Mouse (Mus musculus): ENCODE data around the gene Tob1.

Tob1 gene

DNA sequence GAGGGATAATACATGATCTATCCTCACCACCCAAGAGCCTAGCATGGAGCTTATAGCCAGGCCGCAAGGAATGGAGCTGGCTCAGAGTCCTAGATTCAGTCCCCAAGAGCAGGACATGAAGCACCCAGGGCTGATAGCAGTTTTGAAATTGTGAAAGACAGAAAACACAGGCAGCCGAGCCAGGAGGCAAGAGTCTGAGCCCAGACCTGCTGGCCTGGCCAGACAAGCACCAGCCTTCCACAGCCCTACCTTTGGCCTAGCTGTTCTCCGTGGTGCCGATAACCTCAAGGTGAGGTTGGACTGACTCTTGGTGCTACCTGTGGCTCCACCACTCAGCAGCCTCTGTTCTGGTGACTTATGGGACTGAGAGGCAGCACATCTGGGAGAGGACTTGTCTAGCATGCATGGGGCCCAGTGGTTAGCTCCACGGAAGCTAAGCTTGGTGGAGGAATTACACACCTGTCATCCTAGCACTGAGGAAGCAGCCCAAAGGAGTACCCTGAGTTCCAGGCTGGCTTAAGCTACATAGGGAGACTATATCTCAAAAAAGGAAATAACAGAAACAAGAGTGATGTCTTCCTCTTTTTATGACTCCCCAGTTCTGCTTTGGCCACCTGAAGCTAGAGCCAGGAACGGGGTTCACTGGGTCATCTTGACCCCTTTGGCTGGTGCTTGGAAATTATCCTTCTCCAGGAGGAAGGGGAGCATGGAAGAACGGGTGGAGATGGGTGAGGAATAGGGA is 12.7 kb upstream of the Tob1 start:
- DNase-seq (ENCODE audit: low spot score in 2 of 2), result no peak

DNA sequence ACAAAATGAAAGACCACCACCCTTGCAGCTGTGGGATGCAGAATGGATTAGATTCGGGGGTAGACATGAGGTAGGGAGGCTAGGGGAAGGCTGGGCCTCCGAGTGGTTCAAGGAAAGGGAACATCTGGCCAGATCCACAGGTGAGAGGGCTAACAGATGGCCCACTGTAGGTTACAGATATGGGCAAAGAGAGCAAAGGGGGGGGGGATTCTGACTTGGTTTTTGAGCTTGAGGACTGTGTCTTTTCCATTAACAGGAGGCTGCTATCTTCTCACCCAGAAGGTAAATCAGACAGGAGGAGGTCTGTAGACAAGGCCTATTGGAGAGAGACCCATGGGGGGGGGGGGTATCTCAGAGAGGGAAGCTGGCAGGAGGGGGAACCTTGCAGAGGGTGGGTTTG is 11.5 kb upstream of the Tob1 start:
- no peak for DNase-seq (ENCODE audit: low spot score in 2 of 2)

DNA sequence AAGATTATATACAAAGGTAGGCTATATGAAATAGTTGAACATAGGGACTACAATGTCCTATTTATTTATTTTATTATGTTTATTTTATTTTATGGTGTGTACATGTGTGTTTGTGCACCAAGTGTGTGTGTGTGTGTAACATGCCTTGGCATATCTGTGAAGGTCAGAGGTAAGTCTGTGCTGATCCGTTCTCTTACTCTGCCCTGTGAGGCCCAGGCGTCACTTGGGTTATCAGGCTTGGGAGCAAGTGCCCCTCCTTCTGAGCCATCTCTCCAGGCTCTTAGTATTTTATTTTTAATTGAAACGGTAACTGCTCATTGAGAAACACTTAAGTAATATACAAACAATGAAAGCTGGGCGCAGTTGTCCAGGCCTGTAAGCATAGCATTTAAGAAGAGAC is 10.8 kb upstream of the Tob1 start:
- DNase-seq (ENCODE audit: low spot score in 2 of 2), result no peak

DNA sequence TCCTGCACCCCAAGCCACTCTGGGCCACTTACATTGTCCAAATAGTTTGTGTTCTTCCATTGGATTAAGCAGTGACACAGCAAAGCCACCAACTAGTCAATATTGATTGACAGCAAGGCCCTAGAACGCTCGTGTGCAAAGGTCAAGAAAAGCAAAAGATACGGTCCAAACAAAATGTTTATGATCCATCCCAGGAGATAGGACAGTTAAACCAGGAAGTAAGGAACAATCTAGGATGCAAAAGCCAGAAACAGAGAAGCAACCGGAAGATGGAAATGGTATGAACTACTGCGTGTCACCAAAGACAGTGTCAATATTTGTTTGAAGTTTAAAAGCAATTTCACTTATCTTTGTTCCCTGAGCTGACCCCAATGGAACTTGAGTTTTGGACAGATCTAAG is 9.1 kb upstream of the Tob1 start:
- no peak for DNase-seq (ENCODE audit: low spot score in 2 of 2)

DNA sequence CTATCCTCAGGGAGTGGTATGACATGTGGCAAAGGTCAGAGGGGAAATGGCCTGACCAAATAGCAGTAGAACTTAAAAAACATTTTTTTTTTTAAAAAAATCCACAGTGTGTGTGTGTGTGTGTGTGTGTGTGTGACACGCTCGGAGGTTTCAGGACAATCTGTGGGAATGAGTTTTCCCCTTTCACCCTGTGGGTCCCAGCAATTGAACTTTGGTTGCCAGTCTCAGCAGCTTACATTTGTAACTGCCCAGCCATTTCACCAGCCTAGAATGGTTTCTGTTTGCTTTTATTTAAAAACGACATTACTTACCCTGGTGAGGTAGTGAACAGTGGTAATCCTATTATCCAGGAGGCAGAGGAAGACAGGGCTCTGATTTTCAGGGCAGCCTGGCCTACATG is 8.2 kb upstream of the Tob1 start:
- no peak for DNase-seq (ENCODE audit: low spot score in 2 of 2)

DNA sequence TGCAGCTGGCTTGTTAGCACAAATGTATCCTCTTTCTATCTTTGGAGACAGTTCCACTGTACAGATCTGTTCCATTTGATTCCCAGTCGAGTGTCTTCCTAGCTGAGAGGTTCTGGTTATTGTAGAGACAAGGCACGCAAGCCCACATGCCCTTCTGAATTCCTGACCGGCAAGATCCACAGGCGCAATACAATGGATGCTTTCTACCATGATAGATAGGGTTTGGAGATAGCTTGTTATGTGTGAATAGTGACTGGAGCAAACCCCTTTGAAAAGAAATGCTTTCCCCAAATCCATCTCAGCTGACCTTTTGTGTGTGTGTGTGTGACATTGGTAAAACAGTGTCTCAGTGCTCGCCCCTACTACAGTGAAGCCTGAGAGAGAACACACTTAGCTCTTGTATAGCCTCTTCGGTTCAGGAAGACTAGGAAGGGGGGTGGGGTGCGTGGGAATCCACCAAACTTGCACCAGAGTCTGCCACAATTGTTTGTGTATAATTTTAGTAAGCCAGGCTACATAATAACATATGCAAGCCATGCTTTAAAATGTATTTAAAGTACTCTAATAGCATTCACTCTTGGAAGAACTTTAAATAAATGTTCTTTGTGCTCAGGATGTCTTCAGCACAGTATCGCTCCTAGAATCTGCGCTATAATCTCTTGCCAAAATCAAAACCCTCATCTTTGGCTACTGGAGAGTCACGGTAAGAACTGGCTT is 4.7 kb upstream of the Tob1 start:
- no peak for DNase-seq (ENCODE audit: low spot score in 2 of 2)

DNA sequence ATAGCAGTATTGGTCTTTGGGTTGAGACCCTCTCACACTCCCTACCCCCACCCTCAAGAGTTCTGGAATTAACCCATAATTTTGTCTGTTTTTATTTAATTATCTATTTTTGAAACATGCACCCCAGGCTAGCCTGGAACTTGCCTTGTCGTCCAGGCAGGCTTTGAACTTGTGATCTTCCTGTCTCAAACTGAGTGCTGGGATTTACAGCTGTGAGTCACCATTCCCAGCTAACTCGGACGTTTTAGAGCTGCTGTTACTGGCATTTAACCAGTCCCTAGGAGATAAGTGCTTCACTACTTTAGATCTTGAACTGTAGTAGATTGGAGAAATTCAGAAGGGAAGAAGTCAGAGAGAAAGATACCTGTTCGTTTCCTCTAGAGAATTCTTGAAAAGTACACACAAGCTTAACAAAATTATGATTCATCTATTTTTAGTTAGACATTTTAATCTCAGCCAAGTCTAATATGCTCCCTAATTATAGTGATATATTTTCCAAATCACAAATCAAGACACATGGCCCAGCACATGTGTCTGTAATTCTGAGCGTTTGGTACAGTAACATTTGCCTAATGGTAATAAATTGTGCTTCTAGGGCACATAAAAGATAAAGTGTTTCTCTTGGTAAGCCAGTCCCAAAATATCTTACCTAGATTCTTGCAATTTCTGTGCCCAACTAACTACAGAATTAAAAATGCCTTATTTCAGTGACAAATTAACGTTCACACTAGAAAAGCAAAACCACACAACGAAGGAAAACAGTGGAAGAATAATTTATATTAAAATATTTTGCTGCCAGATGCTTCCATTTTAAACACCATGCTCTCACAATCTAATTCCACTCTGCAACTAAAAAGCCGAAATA is 2.2 kb upstream of the Tob1 start:
- no peak for DNase-seq (ENCODE audit: low spot score in 2 of 2)

DNA sequence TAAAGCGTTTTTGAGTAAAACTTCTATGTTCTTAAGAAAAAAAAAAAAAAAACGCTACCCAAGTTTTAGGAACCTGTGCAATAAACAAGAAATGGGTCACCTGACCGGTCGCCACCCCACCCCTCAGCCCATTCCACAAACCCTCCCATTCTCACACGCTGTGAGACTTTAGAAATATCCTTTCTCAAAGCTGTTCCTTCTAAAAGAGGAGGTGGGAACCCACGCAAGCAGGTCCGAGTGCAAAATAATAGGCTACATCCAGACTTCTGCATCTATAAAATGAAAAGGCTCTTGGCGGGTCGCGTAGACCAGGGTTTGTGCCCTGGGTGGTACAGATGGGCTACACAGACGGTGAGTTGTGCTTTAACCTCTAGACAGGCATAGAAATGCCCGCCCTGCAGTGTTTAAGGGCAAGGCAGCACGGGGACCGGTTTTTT is 1.5 kb upstream of the Tob1 start:
- DNase-seq (ENCODE audit: low spot score in 2 of 2), result peak in 1 of 2 experiments; percentile 53

DNA sequence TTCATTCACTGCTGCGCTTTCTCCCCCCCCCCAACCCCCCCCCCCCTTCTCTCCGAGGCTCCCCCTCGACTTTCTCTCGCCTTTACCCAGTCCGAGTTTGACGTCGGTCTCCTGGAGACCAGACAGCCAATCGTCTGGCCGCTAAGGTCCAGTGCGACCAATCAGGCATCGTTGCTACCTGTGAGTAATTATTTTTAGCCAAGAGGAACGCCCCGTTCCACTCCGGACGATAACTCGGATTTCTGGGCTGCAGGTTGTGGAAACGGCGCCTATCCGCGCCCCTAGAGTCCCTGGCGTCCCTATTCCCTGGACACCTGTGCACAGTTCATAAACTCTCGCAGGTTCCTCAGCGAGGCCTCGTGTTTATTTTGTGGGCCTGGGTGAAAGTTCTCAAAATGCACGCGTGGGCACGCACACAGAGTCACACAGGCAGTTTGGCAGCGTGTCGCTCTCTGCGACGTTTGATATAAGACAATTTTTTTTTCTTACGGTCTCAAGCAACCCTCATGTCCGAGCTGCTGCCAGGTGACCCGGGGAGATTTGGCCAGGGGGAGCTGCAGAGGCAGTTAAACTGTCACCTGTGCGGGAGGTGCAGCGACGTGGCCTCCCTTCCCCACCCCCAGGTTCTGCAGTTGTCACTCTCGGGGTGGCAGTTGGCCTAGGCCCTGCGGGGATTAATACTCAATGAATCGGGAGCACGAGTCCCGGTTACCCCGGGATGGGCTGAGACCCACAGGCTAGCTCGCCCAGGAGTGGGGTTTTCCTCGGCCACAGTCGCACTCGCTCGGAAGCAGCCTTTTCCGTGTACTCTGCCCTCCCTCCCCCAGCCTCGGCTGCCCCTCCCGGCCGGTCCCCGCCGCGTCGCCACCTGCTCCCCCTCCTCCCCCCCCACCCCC is 815 bp upstream of the Tob1 start:
- DNase-seq (ENCODE audit: low spot score in 2 of 2), result peak; percentile 94 to 95

DNA sequence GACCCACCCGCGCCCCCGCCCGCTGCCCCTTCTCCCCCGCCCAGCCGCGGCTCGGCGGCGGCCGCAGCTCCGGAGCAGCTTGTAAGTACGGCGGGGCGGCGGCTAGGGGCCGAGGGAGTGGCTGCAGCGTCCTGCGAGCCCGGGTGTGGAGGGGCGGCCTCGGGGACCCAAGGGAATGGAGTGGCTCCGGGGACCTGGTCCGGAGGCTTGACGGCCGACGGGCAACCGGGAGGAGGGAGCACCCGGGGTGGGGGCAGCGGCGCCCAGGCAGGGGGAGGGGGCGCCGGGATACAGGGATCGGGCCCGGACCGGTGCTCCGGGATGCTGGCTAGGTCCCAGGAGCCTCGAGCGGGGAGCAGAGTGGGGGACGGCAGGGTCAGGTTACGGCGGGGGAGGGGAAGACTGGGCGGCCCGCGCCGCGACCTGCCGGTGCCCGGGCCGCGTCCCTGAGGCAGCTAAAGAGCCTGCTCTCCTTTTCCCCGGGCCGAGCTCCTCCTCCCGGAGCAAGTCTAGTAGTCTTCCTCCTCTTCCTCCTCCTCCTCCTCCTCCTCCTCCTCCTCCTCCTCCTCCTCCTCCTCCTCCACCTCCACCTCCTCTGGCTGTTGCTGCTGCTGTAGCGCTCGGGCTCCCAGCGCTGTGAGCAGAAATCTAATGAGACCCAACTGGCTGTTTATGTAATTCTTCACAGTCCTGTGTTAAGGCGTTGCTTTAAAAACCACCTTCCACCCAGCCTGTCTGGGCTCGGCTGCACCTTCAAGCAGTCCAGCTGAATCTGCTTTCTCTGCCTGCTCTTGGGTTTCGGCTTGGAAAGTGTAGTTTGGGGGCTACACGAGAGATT is 616 bp downstream of the Tob1 start:
- DNase-seq (ENCODE audit: low spot score in 2 of 2), result peak; percentile 45 to 46

DNA sequence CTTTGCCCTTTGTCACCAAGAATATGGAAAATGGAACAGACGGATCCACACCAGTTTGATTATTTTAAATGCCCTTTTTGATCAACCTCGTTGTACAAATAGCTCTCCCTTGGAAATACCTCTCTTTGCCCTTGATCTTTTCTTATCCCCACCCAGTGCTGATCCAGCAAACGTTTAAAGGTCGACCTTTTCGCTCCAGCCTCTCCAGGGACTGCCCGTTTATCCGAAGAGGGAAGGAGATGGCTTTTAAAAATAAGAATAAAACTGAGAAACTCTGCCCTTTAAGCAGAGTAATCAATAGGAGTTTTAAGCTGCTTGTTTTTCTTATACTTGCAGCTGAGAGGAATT is 1.2 kb downstream of the Tob1 start:
- DNase-seq (ENCODE audit: low spot score in 2 of 2), result no peak

DNA sequence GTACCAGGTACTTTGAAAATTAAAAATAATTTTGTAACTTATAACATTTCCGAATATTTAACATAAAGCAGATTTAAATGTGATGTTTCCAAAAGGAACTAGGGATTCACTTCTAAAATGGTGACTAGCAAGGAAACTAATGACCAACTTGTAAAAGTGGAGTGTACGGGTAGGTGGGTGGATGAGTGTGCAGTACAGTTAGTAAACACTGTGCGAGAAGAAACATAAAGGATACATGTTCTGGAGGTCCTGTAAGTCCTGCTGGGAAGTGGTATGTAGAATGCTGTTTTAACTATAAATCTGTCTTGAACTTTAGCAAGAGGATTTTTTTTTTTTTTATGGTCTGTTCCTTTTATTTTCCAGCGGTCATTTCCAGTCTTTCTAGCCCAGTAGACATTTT is 1.7 kb downstream of the Tob1 start:
- no peak for DNase-seq (ENCODE audit: low spot score in 2 of 2)

DNA sequence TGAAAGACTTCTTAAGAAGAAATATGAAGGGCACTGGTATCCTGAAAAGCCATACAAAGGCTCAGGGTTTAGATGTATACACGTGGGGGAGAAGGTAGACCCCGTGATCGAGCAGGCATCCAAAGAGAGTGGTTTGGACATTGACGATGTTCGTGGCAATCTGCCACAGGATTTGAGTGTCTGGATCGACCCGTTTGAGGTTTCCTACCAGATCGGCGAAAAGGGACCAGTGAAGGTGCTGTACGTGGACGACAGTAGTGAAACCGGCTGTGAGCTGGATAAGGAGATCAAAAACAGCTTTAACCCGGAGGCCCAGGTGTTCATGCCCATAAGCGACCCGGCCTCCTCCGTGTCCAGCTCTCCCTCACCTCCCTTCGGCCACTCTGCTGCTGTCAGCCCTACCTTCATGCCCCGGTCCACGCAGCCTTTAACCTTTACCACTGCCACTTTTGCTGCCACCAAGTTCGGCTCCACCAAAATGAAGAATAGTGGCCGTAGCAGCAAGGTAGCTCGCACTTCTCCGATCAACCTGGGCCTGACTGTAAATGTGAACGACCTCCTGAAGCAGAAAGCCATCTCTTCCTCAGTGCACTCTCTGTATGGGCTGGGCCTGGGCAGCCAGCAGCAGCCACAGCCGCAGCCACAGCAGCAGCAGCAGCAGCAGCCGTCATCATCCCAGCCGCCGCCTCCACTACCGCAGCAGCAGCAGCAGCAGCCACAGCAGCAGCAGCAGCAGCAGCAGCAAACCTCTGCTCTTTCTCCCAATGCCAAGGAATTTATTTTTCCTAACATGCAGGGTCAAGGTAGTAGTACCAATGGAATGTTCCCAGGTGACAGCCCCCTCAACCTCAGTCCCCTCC is 2.7 kb downstream of the Tob1 start:
- no peak for DNase-seq (ENCODE audit: low spot score in 2 of 2)

DNA sequence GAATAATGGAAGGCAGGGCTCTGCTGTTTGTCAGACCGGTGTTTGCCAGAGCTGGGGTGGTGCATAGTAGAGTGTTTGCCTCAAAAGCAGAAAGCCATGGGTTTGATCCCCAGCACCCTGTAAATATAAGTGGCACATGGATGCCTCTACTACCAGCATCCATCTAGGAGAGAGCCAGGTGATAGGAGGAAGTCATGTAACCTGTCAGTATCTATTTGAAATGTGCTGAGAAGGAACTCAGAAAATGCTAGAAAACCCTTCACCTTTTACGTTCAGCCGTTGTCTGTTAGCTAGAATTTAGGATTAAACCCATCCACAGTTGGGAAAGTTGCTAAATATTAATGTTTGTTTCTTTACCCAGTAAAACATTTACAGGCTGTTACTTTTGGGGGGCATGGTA is 4.3 kb downstream of the Tob1 start:
- DNase-seq (ENCODE audit: low spot score in 2 of 2), result no peak

DNA sequence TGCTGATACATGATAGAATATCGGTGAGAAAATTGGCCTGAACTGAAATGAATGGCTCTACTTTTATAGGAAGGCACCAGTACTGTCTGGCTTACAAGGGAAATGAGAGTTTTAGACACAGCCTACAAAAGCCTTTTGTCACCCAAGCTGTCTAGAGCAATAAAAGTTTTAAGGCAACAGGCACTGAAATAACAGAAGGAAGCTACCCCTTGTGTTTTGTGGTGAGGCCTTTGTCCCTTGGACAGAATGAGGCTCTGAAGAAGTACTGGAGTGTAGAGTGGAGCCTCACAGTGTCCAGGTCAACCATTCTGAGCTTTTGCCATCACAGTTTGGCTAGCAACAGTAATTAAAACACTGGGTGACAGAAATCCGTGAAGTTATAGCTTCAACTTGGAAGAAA is 5.0 kb downstream of the Tob1 start:
- no peak for DNase-seq (ENCODE audit: low spot score in 2 of 2)

DNA sequence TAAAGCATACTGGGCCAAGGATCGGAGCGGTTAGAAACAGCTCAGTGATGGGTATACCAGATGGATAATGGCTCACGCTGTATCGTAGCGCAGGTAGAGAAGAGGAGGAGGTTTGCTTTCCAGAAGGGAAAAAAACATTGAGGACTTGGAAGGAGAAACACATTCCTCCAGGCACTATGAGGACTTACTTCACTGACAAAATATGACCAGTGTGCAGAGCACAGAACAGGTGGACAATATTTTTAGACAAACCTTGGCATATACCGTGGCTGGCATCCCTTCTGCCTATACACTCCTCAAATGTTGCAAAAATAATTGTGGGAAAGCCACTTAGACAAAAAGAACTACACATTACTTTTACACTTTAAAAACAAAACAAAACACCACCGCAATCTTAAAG is 10.0 kb downstream of the Tob1 start:
- no peak for DNase-seq (ENCODE audit: low spot score in 2 of 2)

DNA sequence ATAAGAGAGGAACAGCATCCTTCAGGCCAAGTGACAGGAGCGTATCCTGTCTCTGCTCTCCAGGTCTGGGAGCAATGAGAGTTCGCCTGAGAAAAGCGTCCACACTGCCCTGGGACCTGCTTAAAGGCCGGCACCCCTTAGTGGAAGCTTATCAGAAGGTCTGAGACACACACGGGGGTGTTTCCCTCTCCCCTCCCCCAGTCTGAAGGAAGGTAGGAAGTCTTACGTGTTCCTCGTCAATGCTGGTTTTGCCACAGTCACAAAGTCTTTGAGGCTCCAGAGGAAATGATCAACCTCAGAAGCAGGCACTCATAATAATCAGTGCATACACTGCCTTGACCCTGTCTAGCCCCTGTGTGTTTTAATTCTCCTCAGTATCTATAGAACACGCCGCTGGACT is 12.3 kb downstream of the Tob1 start:
- DNase-seq (ENCODE audit: low spot score in 2 of 2), result no peak

DNA sequence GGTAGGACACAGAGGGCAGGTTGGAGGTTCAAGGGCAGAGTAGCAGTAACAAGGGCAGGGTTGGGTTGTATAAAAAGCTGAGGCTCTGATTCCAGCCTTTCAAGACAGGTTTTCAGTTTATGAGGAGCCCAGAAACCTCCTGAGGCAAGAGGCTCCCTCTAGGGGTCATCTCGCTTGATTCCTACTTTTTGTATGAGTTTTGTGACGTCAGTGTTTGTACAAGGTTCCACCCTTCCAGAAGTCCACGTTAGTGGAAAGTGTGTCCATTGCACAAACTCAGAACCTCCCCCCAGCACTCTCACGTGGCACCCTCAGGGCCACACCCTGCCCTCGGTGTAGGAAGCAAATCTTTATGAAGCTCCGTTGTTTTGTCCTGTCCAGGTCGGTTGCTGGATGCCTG is 14.7 kb downstream of the Tob1 start:
- peak in 1 of 2 experiments; percentile 60 for DNase-seq (ENCODE audit: low spot score in 2 of 2)

DNA sequence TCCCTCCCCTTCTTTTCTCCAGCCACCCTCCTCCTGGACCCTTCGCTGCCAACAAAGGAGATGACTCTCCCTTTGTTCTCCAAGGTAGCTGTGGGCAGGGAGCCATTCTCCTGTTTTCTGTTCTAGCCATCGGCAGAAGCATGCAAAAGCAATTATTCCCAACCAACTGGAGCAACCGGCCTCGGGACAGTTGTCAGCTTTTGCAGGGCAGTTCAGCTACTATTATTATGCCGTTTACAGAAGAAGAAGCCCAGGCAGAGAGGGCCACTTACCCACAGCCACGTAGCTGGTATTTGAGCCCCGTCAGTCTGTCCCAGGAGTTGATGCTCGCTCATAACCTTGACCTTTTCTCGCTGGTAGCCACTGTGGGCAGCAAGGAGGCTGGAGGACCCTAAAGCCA is 17.2 kb downstream of the Tob1 start:
- no peak for DNase-seq (ENCODE audit: low spot score in 2 of 2)
